Mouse (Mus musculus): Measurements from ENCODE around the gene Serinc4. TPM values are rescaled to one million over a fixed set of nuclear protein-coding genes. Genes with fewer than 3 reads are reported as not detected.
A peak's percentile ranks its signal among the peaks of the same experiment; 100 is the strongest.

The Serinc4 gene
- total RNA-seq, 2 experiments from 2014 or later, result 0.97 to 0.98 TPM

- DNase-seq (ENCODE audit: low spot score in 2 of 2), result peak; percentile 97 to 99
Observed at GRCm38 (mm10) chr2:121448739-121449535, 7.6 kb downstream of the Serinc4 start, which contains the start of gene Serf2. Serf2 (plus strand) TSS chr2:121449195.

- DNase-seq (ENCODE audit: low spot score in 2 of 2), result peak in 1 of 2 experiments; percentile 49
Observed at GRCm38 (mm10) chr2:121448136-121448535, 8.4 kb downstream of the Serinc4 start.

GRCm38 (mm10) chr2:121447006-121447405 is 9.6 kb downstream of the Serinc4 start:
- no peak for DNase-seq (ENCODE audit: low spot score in 2 of 2)

GRCm38 (mm10) chr2:121446506-121446905 is 10.1 kb downstream of the Serinc4 start:
- DNase-seq (ENCODE audit: low spot score in 2 of 2), result no peak

- DNase-seq (ENCODE audit: low spot score in 2 of 2), result no peak
Observed at GRCm38 (mm10) chr2:121445117-121445516, 11.5 kb downstream of the Serinc4 start.

- DNase-seq (ENCODE audit: low spot score in 2 of 2), result no peak
Observed at GRCm38 (mm10) chr2:121444178-121444577, 12.4 kb downstream of the Serinc4 start, which contains the start of gene Ell3. Ell3 (minus strand) TSS chr2:121444278.

- no peak for DNase-seq (ENCODE audit: low spot score in 2 of 2)
Observed at GRCm38 (mm10) chr2:121443068-121443349, 13.6 kb downstream of the Serinc4 start.

GRCm38 (mm10) chr2:121442259-121443067 is 14.1 kb downstream of the Serinc4 start:
- no peak for DNase-seq (ENCODE audit: low spot score in 2 of 2)

- no peak for DNase-seq (ENCODE audit: low spot score in 2 of 2)
Observed at GRCm38 (mm10) chr2:121441800-121442199, 14.8 kb downstream of the Serinc4 start.

GRCm38 (mm10) chr2:121440834-121441605 is 15.6 kb downstream of the Serinc4 start:
- DNase-seq (ENCODE audit: low spot score in 2 of 2), result no peak

GRCm38 (mm10) chr2:121439746-121440145 is 16.8 kb downstream of the Serinc4 start:
- DNase-seq (ENCODE audit: low spot score in 2 of 2), result no peak

- DNase-seq (ENCODE audit: low spot score in 2 of 2), result no peak
Observed at GRCm38 (mm10) chr2:121434854-121435253, 21.7 kb downstream of the Serinc4 start.

- DNase-seq (ENCODE audit: low spot score in 2 of 2), result no peak
Observed at GRCm38 (mm10) chr2:121425890-121426289, 30.7 kb downstream of the Serinc4 start.

- no peak for DNase-seq (ENCODE audit: low spot score in 2 of 2)
Observed at GRCm38 (mm10) chr2:121423166-121423565, 33.4 kb downstream of the Serinc4 start.

- DNase-seq (ENCODE audit: low spot score in 2 of 2), result no peak
Observed at GRCm38 (mm10) chr2:121418476-121418875, 38.1 kb downstream of the Serinc4 start.

- no peak for DNase-seq (ENCODE audit: low spot score in 2 of 2)
Observed at GRCm38 (mm10) chr2:121416356-121416755, 40.2 kb downstream of the Serinc4 start.

GRCm38 (mm10) chr2:121415591-121415990 is 41.0 kb downstream of the Serinc4 start:
- no peak for DNase-seq (ENCODE audit: low spot score in 2 of 2)

GRCm38 (mm10) chr2:121415103-121415502 is 41.5 kb downstream of the Serinc4 start:
- DNase-seq (ENCODE audit: low spot score in 2 of 2), result no peak

- DNase-seq (ENCODE audit: low spot score in 2 of 2), result peak in 1 of 2 experiments; percentile 27
Observed at GRCm38 (mm10) chr2:121414139-121414685, 42.4 kb downstream of the Serinc4 start.

- DNase-seq (ENCODE audit: low spot score in 2 of 2), result peak; percentile 94 to 96
Observed at GRCm38 (mm10) chr2:121413387-121414042, 43.1 kb downstream of the Serinc4 start, which contains the start of the genes Pdia3 and Catsper2. Pdia3 (plus strand) TSS chr2:121413775. Catsper2 (minus strand) TSS chr2:121413792.

All from layer of hippocampus, postnatal 14 days (tissue).